Mouse (Mus musculus): ENCODE data around the gene Parm1.

DNA sequence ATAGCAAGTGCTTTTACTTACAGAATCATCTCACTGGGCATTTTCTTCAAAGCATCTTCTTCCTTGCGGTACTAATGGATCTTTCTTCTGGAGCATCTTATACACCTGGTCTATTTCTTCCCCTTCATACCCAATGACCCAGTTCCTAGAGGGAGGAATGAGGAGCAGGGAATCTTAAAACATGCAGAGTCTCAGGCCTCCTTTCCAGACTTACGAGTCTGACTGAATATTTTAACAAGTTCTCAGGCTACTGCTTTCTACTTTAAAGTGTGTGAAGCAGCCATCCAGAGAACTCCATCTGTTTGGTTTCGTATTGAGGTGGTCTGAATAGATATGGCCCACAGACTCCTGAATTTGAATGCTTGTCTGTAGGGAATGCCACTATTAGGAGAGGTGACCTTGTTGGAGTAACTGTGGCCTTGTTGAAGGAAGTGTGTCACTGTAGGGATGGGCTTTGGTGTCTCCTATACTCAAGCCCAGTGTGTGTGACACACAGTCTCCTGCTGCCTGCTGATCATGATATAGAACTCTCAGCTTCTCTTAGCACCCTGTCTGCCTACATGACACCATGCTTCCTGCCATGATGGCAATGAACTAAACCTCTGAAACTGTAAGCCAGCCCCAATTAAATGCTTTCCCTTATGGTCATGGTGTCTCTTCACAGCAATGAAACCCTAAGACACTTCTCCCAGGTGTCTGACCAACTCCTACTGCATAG, 137.1 kb downstream of the Parm1 start:
- TF ChIP-seq POLR2A (IDR thresholded peaks at IDR 0.05; ENCODE audit: low read depth, low read length) (no peak), CTCF (conservative IDR thresholded peaks at IDR 0.05; ENCODE audit: insufficient read depth, insufficient read length, low read depth, low read length) (no peak)

All from kidney, adult 2 months (tissue).